Mouse (Mus musculus): ENCODE data around the gene Pde10a. TPM values are rescaled to one million over a fixed set of nuclear protein-coding genes. Genes with fewer than 3 reads are reported as not detected.

Gene Pde10a
- polyA plus RNA-seq, 1 experiment = 0.34 TPM

DNA sequence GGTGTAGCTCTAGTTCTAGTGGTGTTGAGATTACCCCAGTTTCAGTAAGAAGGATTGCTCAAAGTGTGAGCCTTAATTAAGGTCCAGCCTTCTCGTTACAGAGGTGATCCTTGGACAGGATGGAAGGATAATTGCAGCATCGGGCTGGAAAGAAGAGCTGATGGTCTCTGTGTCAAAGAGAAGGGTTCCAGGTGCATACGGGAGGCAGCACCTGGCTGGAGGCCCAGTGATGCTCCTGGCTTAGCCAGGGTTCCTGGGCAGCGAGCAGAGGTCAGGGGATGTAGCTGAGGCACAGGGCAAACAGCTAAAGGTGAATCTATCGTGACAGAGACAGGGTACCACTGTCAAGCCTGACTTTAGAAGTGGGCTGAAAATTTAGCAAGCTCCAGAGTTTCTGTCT is 290.7 kb downstream of the Pde10a start:
- Histone ChIP-seq H3K4me3 (no peak overlapping the region), H3K79me2 (ENCODE audit: control insufficient read depth, insufficient read depth) (no peaks in the 10 kb centered on the region), H3K27me3 (ENCODE audit: control insufficient read depth, insufficient read depth, insufficient read length) (no peaks in the 10 kb centered on the region), H3ac (ENCODE audit: control insufficient read depth, insufficient read length) (no peak overlapping the region), H3K36me3 (ENCODE audit: control insufficient read depth, insufficient read depth) (no peaks in the 10 kb centered on the region), H3K4me2 (ENCODE audit: low read depth) (no peak overlapping the region)
- TF ChIP-seq POLR2A (IDR thresholded peaks at IDR 0.05; ENCODE audit: insufficient read length, low read depth) (no peak), MYOG (IDR thresholded peaks at IDR 0.05; ENCODE audit: control insufficient read depth in 1 of 3, insufficient read depth in 1 of 3, insufficient read length in 2 of 3, low read depth in 2 of 3) (no peak)

DNA sequence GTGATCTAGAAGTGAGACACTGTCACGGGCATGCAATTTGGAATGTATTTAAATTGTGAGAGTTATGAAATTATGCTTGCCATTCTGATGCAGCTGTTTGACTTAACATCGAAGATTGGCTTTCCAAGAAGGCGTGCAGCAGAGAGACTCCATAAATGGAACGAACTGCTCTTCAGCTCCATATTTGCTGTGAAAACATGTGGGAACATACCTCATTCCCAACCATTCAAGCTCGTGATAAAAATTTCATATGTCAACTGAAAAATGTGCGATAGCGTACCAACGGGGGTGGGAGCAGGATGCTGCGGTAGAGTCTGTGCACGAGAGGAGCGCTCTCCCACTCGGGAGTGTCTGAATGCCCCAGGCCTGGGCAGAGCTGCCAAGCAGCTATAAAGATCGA is 293.5 kb downstream of the Pde10a start:
- no peak overlapping the region for H3ac ChIP-seq (ENCODE audit: control insufficient read depth, insufficient read length)
- no peaks in the 10 kb centered on the region for H3K27me3 ChIP-seq (ENCODE audit: control insufficient read depth, insufficient read depth, insufficient read length)
- H3K36me3 ChIP-seq (ENCODE audit: control insufficient read depth, insufficient read depth) = no peaks in the 10 kb centered on the region
- no peak overlapping the region for H3K4me3 ChIP-seq
- TF ChIP-seq TCF12 (IDR thresholded peaks at IDR 0.05; ENCODE audit: insufficient read depth, poor library complexity, severe bottlenecking) (no peak), REST (IDR thresholded peaks at IDR 0.05; ENCODE audit: insufficient read depth, insufficient read length) (no peak), POLR2A (IDR thresholded peaks at IDR 0.05; ENCODE audit: insufficient read length, low read depth) (no peak), POLR2AphosphoS2 (IDR thresholded peaks at IDR 0.05; ENCODE audit: insufficient read length, low read depth) (no peak), TCF3 (IDR thresholded peaks at IDR 0.05; ENCODE audit: insufficient read length, low read depth) (no peak), CEBPB (IDR thresholded peaks at IDR 0.05; ENCODE audit: insufficient read depth, poor library complexity, severe bottlenecking) (no peak)
- no peaks in the 10 kb centered on the region for H3K79me2 ChIP-seq (ENCODE audit: control insufficient read depth, insufficient read depth)
- no peak overlapping the region for H3K4me2 ChIP-seq (ENCODE audit: low read depth)

DNA sequence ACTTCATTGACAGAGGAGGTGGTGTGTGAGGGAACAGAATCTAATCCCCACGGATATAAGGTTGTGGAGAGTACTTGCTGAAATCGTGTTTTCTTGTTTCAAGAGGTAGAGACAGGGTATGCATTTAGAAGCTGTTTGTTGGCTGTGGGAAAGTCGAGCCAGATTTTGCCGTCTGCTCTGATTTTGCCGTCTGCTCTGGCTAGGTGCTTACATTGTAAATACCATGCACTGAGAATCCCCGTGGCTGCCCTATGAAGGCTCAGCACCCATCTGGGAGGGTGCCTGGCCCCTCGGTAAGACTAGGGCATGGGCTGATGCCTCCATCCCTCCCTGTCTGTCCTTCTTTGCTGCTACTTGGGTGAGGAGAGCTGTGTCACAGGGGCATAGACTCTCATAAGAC is 298.4 kb downstream of the Pde10a start:
- no peak overlapping the region for H3K4me3 ChIP-seq
- H3K27me3 ChIP-seq (ENCODE audit: control insufficient read depth, insufficient read depth, insufficient read length) = peaks cover 5% of the 10 kb centered on the region
- no peaks in the 10 kb centered on the region for H3K79me2 ChIP-seq (ENCODE audit: control insufficient read depth, insufficient read depth)
- no peaks in the 10 kb centered on the region for H3K36me3 ChIP-seq (ENCODE audit: control insufficient read depth, insufficient read depth)
- H3ac ChIP-seq (ENCODE audit: control insufficient read depth, insufficient read length) = no peak overlapping the region
- TF ChIP-seq E2F4 (IDR thresholded peaks at IDR 0.05; ENCODE audit: insufficient read depth) (no peak), TCF3 (IDR thresholded peaks at IDR 0.05; ENCODE audit: insufficient read length, low read depth) (no peak)
- no peak overlapping the region for H3K4me2 ChIP-seq (ENCODE audit: low read depth)

DNA sequence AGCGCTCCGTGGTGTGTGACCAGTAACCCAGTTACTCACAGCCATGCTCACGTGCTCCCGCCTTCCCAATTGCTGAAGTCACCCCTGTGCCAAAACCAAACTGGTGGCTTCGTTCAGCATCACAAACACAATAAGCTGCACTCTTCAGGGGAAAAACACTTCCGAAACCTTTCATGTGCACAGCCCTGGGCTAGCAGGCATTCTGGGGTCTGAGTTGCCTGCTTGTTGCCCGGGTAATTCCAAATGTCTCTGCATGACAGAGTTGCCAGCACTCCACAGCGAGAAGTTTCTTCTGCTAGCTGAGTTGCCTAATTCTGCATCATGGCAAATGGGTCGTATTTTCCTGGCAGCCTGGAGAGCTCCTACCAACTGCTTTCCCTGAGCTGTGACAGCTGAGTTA is 302.0 kb downstream of the Pde10a start:
- Histone ChIP-seq H3K27me3 (ENCODE audit: control insufficient read depth, insufficient read depth, insufficient read length) (peaks cover 5% of the 10 kb centered on the region), H3ac (ENCODE audit: control insufficient read depth, insufficient read length) (no peak overlapping the region), H3K36me3 (ENCODE audit: control insufficient read depth, insufficient read depth) (no peaks in the 10 kb centered on the region), H3K79me2 (ENCODE audit: control insufficient read depth, insufficient read depth) (no peaks in the 10 kb centered on the region), H3K4me2 (ENCODE audit: low read depth) (no peak overlapping the region), H3K4me3 (no peak overlapping the region)
- TF ChIP-seq MAX (IDR thresholded peaks at IDR 0.05; ENCODE audit: low read depth) (no peak), CEBPB (IDR thresholded peaks at IDR 0.05; ENCODE audit: insufficient read depth, poor library complexity, severe bottlenecking) (no peak), POLR2A (IDR thresholded peaks at IDR 0.05; ENCODE audit: insufficient read length, low read depth) (no peak)

DNA sequence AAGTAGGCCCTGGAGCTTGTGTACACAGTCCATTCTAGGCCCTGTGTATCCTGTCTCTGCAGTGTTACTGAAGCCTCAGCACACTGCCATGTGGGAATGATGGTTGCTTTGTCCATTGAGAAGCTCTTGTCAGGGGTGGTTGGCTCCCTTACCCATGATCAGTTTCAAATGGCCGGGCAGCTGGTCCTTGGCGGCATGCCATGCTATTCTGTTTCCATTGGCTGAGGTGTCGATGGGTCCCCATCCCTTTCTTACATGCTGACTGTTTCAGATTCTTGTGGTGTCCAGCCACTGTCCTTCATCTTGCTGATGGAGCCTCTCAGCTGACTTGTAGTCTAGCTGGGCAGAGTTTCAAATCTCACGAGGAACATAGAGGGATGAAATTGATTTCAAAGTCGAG is 305.8 kb downstream of the Pde10a start:
- Histone ChIP-seq H3ac (ENCODE audit: control insufficient read depth, insufficient read length) (no peak overlapping the region), H3K36me3 (ENCODE audit: control insufficient read depth, insufficient read depth) (no peaks in the 10 kb centered on the region), H3K27me3 (ENCODE audit: control insufficient read depth, insufficient read depth, insufficient read length) (peaks cover 5% of the 10 kb centered on the region), H3K79me2 (ENCODE audit: control insufficient read depth, insufficient read depth) (no peaks in the 10 kb centered on the region), H3K4me3 (no peak overlapping the region), H3K4me2 (ENCODE audit: low read depth) (no peak overlapping the region)
- TF ChIP-seq USF1 (IDR thresholded peaks at IDR 0.05; ENCODE audit: low read depth) (no peak), SRF (IDR thresholded peaks at IDR 0.05; ENCODE audit: control insufficient read depth, insufficient read length, low read depth) (no peak), MYOG (IDR thresholded peaks at IDR 0.05; ENCODE audit: control insufficient read depth in 1 of 3, insufficient read depth in 1 of 3, insufficient read length in 2 of 3, low read depth in 2 of 3) (no peak), POLR2AphosphoS2 (IDR thresholded peaks at IDR 0.05; ENCODE audit: insufficient read length, low read depth) (no peak), CEBPB (IDR thresholded peaks at IDR 0.05; ENCODE audit: insufficient read depth, poor library complexity, severe bottlenecking) (no peak)

DNA sequence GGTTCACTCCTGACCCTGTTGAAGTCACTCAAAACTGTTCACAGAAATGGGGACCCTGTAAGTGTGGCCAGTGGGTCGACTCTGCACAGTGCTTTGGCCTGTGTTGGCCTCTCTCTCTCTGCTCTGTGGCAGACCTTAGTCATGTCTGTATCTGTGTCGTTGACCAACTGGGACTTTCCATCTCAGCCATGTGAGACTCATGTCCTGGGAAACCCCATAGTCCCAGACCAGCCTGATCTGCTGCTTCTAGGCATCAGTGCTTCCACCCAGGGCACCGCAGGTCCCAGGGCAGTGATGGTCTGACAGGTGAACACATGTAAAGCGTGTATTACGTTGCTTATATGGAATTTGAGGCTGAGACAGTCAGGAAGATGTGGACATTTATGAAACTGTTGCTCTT is 311.1 kb downstream of the Pde10a start:
- Histone ChIP-seq H3K27me3 (ENCODE audit: control insufficient read depth, insufficient read depth, insufficient read length) (peaks cover 5% of the 10 kb centered on the region), H3K4me2 (ENCODE audit: low read depth) (no peak overlapping the region), H3K4me3 (no peak overlapping the region), H3K79me2 (ENCODE audit: control insufficient read depth, insufficient read depth) (no peaks in the 10 kb centered on the region), H3ac (ENCODE audit: control insufficient read depth, insufficient read length) (no peak overlapping the region), H3K36me3 (ENCODE audit: control insufficient read depth, insufficient read depth) (no peaks in the 10 kb centered on the region)
- TF ChIP-seq MYOD1 (IDR thresholded peaks at IDR 0.05; ENCODE audit: control insufficient read depth in 1 of 3, insufficient read length in 2 of 3, low read depth in 2 of 3) (no peak), SRF (IDR thresholded peaks at IDR 0.05; ENCODE audit: control insufficient read depth, insufficient read length, low read depth) (no peak), E2F4 (IDR thresholded peaks at IDR 0.05; ENCODE audit: insufficient read depth) (no peak), CEBPB (IDR thresholded peaks at IDR 0.05; ENCODE audit: insufficient read depth, poor library complexity, severe bottlenecking) (no peak), TCF12 (IDR thresholded peaks at IDR 0.05; ENCODE audit: insufficient read depth, poor library complexity, severe bottlenecking) (no peak), POLR2AphosphoS2 (IDR thresholded peaks at IDR 0.05; ENCODE audit: insufficient read length, low read depth) (no peak), MYOG (IDR thresholded peaks at IDR 0.05; ENCODE audit: control insufficient read depth in 1 of 3, insufficient read depth in 1 of 3, insufficient read length in 2 of 3, low read depth in 2 of 3) (no peak), REST (IDR thresholded peaks at IDR 0.05; ENCODE audit: insufficient read depth, insufficient read length) (no peak), POLR2A (IDR thresholded peaks at IDR 0.05; ENCODE audit: insufficient read length, low read depth) (no peak), MAX (IDR thresholded peaks at IDR 0.05; ENCODE audit: low read depth) (no peak), USF1 (IDR thresholded peaks at IDR 0.05; ENCODE audit: low read depth) (no peak), TCF3 (IDR thresholded peaks at IDR 0.05; ENCODE audit: insufficient read length, low read depth) (no peak)

Data from myocyte (in vitro differentiated cells).